Mouse (Mus musculus): ENCODE measurements around the gene Map3k6. TPM values are rescaled to one million over a fixed set of nuclear protein-coding genes. Genes with fewer than 3 reads are reported as not detected.

The Map3k6 gene
- polyA plus RNA-seq, 1 experiment from 2014 or later: 2.7 TPM

- 21% methylated on average over 24 of the region's 24 CpGs for WGBS
- Histone ChIP-seq H3K4me3 (0 out of 2 replicates have a peak overlapping the region, but pooled peaks have one; percentile 7), H3K36me3 (no peaks in the 10 kb centered on the region), H3K4me1 (peaks cover 5% of the 10 kb centered on the region; the same call in 1 of the 2 replicates), H3K4me2 (replicated peaks) (0 out of 2 replicates have a peak overlapping the region, but pooled peaks have one; percentile 3), H3K9me3 (no peaks in the 10 kb centered on the region), H3K27me3 (peaks cover 56% of the 10 kb centered on the region), H3K27ac (no peak overlapping the region), H3K9ac (no peak overlapping the region)
- no peak; the same call in 1 of the 2 replicates for ATAC-seq (ENCODE audit: insufficient number of reproducible peaks, insufficient read depth, low FRiP score, low TSS enrichment)
These were observed 16.2 kb downstream of the Map3k6 start for GRCm38 (mm10) chr4:133256820-133257219.

- no peaks in the 10 kb centered on the region for H3K9me3 ChIP-seq
- H3K9ac ChIP-seq: no peak overlapping the region
- 27% methylated on average over 12 of the region's 12 CpGs for WGBS
- peaks cover 6% of the 10 kb centered on the region; the same call in 1 of the 2 replicates for H3K4me1 ChIP-seq
- H3K36me3 ChIP-seq: no peaks in the 10 kb centered on the region
- no peak overlapping the region for H3K27ac ChIP-seq
- H3K4me2 ChIP-seq (replicated peaks): 0 out of 2 replicates have a peak overlapping the region, but pooled peaks have one; percentile 3
- ATAC-seq (ENCODE audit: insufficient number of reproducible peaks, insufficient read depth, low FRiP score, low TSS enrichment): no peak
- H3K27me3 ChIP-seq: peaks cover 52% of the 10 kb centered on the region
- H3K4me3 ChIP-seq: 0 out of 2 replicates have a peak overlapping the region, but pooled peaks have one; percentile 7
These were observed 16.6 kb downstream of the Map3k6 start for GRCm38 (mm10) chr4:133257230-133257629.

- no peak overlapping the region for H3K4me3 ChIP-seq
- peaks cover 7% of the 10 kb centered on the region; the same call in 1 of the 2 replicates for H3K4me1 ChIP-seq
- 0 out of 2 replicates have a peak, but pooled peaks cover 1% of the 10 kb centered on the region for H3K36me3 ChIP-seq
- H3K9ac ChIP-seq: no peak overlapping the region
- no peaks in the 10 kb centered on the region for H3K9me3 ChIP-seq
- no peak overlapping the region for H3K27ac ChIP-seq
- H3K4me2 ChIP-seq (replicated peaks): no peak overlapping the region
- 68% methylated on average over 12 of the region's 12 CpGs for WGBS
- no peak for ATAC-seq (ENCODE audit: insufficient number of reproducible peaks, insufficient read depth, low FRiP score, low TSS enrichment)
- peaks cover 45% of the 10 kb centered on the region for H3K27me3 ChIP-seq
These were observed 17.3 kb downstream of the Map3k6 start for GRCm38 (mm10) chr4:133257798-133258408.

GRCm38 (mm10) chr4:133261641-133262374 lies 21.2 kb downstream of the Map3k6 start:
- H3K27ac ChIP-seq: no peak overlapping the region

GRCm38 (mm10) chr4:133262375-133262765 lies 21.8 kb downstream of the Map3k6 start:
- no peak overlapping the region for H3K27ac ChIP-seq

More at GRCm38 (mm10) chr4:133261641-133262374, 21.2 kb downstream of the Map3k6 start:
- H3K9me3 ChIP-seq: peaks cover 5% of the 10 kb centered on the region; the same call in 1 of the 2 replicates
- peaks cover 4% of the 10 kb centered on the region; the same call in 1 of the 2 replicates for H3K4me1 ChIP-seq
- 35% methylated on average over 10 of the region's 10 CpGs for WGBS
- ATAC-seq (ENCODE audit: insufficient number of reproducible peaks, insufficient read depth, low FRiP score, low TSS enrichment): no peak
- peaks cover 12% of the 10 kb centered on the region for H3K27me3 ChIP-seq
- H3K4me3 ChIP-seq: no peak overlapping the region
- peaks cover 37% of the 10 kb centered on the region for H3K36me3 ChIP-seq
- H3K9ac ChIP-seq: 0 out of 2 replicates have a peak overlapping the region, but pooled peaks have one; percentile 15
- H3K4me2 ChIP-seq (replicated peaks): peak overlapping the region; percentile 16; the same call in 1 of the 2 replicates

GRCm38 (mm10) chr4:133262882-133263281 lies 22.3 kb downstream of the Map3k6 start, which contains the start of gene Sytl1:
TSS of gene Sytl1 (minus strand) at chr4:133263113.
- H3K27me3 ChIP-seq: peaks cover 2% of the 10 kb centered on the region; the same call in 1 of the 2 replicates
- H3K9me3 ChIP-seq: peaks cover 5% of the 10 kb centered on the region; the same call in 1 of the 2 replicates
- WGBS: 38% methylated on average over 7 of the region's 7 CpGs
- peaks cover 48% of the 10 kb centered on the region for H3K36me3 ChIP-seq
- H3K4me1 ChIP-seq: peaks cover 2% of the 10 kb centered on the region; the same call in 1 of the 2 replicates
- 0 out of 2 replicates have a peak within 1 kb of the TSS, but pooled peaks have one; percentile 15 for H3K9ac ChIP-seq
- H3K27ac ChIP-seq: no peak within 1 kb of the TSS
- no peak for ATAC-seq (ENCODE audit: insufficient number of reproducible peaks, insufficient read depth, low FRiP score, low TSS enrichment)
- no peak within 1 kb of the TSS for H3K4me3 ChIP-seq
- no peak within 1 kb of the TSS; the same call in 1 of the 2 replicates for H3K4me2 ChIP-seq (replicated peaks)

More at GRCm38 (mm10) chr4:133262375-133262765, 21.8 kb downstream of the Map3k6 start:
- H3K27me3 ChIP-seq: peaks cover 7% of the 10 kb centered on the region
- no peak overlapping the region for H3K4me3 ChIP-seq
- H3K9ac ChIP-seq: no peak overlapping the region
- WGBS: 59% methylated on average over 7 of the region's 7 CpGs
- peaks cover 2% of the 10 kb centered on the region; the same call in 1 of the 2 replicates for H3K4me1 ChIP-seq
- H3K4me2 ChIP-seq (replicated peaks): no peak overlapping the region
- H3K36me3 ChIP-seq: peaks cover 43% of the 10 kb centered on the region
- ATAC-seq (ENCODE audit: insufficient number of reproducible peaks, insufficient read depth, low FRiP score, low TSS enrichment): no peak
- H3K9me3 ChIP-seq: peaks cover 5% of the 10 kb centered on the region; the same call in 1 of the 2 replicates

- Histone ChIP-seq H3K4me3 (no peak overlapping the region), H3K4me2 (replicated peaks) (no peak overlapping the region), H3K9ac (no peak overlapping the region), H3K36me3 (peaks cover 57% of the 10 kb centered on the region), H3K9me3 (peaks cover 5% of the 10 kb centered on the region; the same call in 1 of the 2 replicates), H3K27me3 (no peaks in the 10 kb centered on the region), H3K27ac (no peak overlapping the region), H3K4me1 (peaks cover 2% of the 10 kb centered on the region; the same call in 1 of the 2 replicates)
- WGBS: 90% methylated on average over 5 of the region's 5 CpGs
- ATAC-seq (ENCODE audit: insufficient number of reproducible peaks, insufficient read depth, low FRiP score, low TSS enrichment): no peak
These were observed 23.1 kb downstream of the Map3k6 start for GRCm38 (mm10) chr4:133263756-133264155.

- H3K9me3 ChIP-seq: peaks cover 5% of the 10 kb centered on the region; the same call in 1 of the 2 replicates
- no peaks in the 10 kb centered on the region for H3K27me3 ChIP-seq
- H3K4me2 ChIP-seq (replicated peaks): no peak overlapping the region
- no peak overlapping the region for H3K4me3 ChIP-seq
- no peak overlapping the region for H3K27ac ChIP-seq
- 98% methylated on average over 2 of the region's 2 CpGs for WGBS
- peaks cover 65% of the 10 kb centered on the region for H3K36me3 ChIP-seq
- no peak for ATAC-seq (ENCODE audit: insufficient number of reproducible peaks, insufficient read depth, low FRiP score, low TSS enrichment)
- peaks cover 2% of the 10 kb centered on the region; the same call in 1 of the 2 replicates for H3K4me1 ChIP-seq
- H3K9ac ChIP-seq: no peak overlapping the region
These were observed 23.9 kb downstream of the Map3k6 start for GRCm38 (mm10) chr4:133264559-133264958.

GRCm38 (mm10) chr4:133265297-133265696 lies 24.7 kb downstream of the Map3k6 start:
- Histone ChIP-seq H3K4me2 (replicated peaks) (no peak overlapping the region), H3K27ac (no peak overlapping the region), H3K9me3 (peaks cover 5% of the 10 kb centered on the region; the same call in 1 of the 2 replicates), H3K27me3 (no peaks in the 10 kb centered on the region), H3K4me3 (no peak overlapping the region), H3K4me1 (peaks cover 2% of the 10 kb centered on the region; the same call in 1 of the 2 replicates), H3K9ac (no peak overlapping the region), H3K36me3 (peaks cover 69% of the 10 kb centered on the region)
- whole genome bisulfite sequencing: 92% methylated on average over 3 of the region's 3 CpGs
- no peak for ATAC-seq (ENCODE audit: insufficient number of reproducible peaks, insufficient read depth, low FRiP score, low TSS enrichment)

- peaks cover 72% of the 10 kb centered on the region for H3K36me3 ChIP-seq
- no peaks in the 10 kb centered on the region for H3K27me3 ChIP-seq
- H3K4me3 ChIP-seq: no peak overlapping the region
- no peak overlapping the region for H3K4me2 ChIP-seq (replicated peaks)
- peaks cover 2% of the 10 kb centered on the region; the same call in 1 of the 2 replicates for H3K4me1 ChIP-seq
- no peak overlapping the region for H3K9ac ChIP-seq
- ATAC-seq (ENCODE audit: insufficient number of reproducible peaks, insufficient read depth, low FRiP score, low TSS enrichment): no peak
- 90% methylated on average over 4 of the region's 4 CpGs for WGBS
- H3K9me3 ChIP-seq: peaks cover 5% of the 10 kb centered on the region; the same call in 1 of the 2 replicates
- no peak overlapping the region for H3K27ac ChIP-seq
These were observed 25.1 kb downstream of the Map3k6 start for GRCm38 (mm10) chr4:133265759-133266158.

GRCm38 (mm10) chr4:133266248-133266880 lies 25.7 kb downstream of the Map3k6 start:
- WGBS: 94% methylated on average over 12 of the region's 12 CpGs
- H3K4me2 ChIP-seq (replicated peaks): no peak overlapping the region
- H3K4me3 ChIP-seq: no peak overlapping the region
- no peaks in the 10 kb centered on the region for H3K27me3 ChIP-seq
- H3K27ac ChIP-seq: no peak overlapping the region
- peaks cover 2% of the 10 kb centered on the region; the same call in 1 of the 2 replicates for H3K4me1 ChIP-seq
- peaks cover 5% of the 10 kb centered on the region; the same call in 1 of the 2 replicates for H3K9me3 ChIP-seq
- H3K9ac ChIP-seq: no peak overlapping the region
- ATAC-seq (ENCODE audit: insufficient number of reproducible peaks, insufficient read depth, low FRiP score, low TSS enrichment): no peak
- H3K36me3 ChIP-seq: peaks cover 74% of the 10 kb centered on the region

All from embryonic facial prominence, embryonic 12.5 days (tissue).